Mouse (Mus musculus) brain, embryonic 14.5 days (tissue): Measurements from ENCODE around the gene Man2c1. TPM values are rescaled to one million over a fixed set of nuclear protein-coding genes. Genes with fewer than 3 reads are reported as not detected.

Source experiments
- DNase-seq: peaks from one replicate; pipeline ENCODE4 v3.0.0-alpha.2; 2011; ENCODE audit warnings: low read depth
- CTCF ChIP-seq: fragments of 200-500 bp; IDR thresholded peaks from 2 replicates; pipeline ENCODE4 v1.5.1; 2012; ENCODE audit warnings: inconsistent platforms, mild to moderate bottlenecking, moderate library complexity, borderline replicate concordance; ENCODE audit not compliant: insufficient read depth, insufficient read length; ENCODE audit errors: extremely low read depth
- POLR2A ChIP-seq: fragments of 200-500 bp; IDR thresholded peaks from 2 replicates; pipeline ENCODE4 v1.6.1; 2012; ENCODE audit warnings: mild to moderate bottlenecking, inconsistent platforms, borderline replicate concordance; ENCODE audit not compliant: poor library complexity, insufficient read depth, insufficient read length, severe bottlenecking; ENCODE audit errors: extremely low read depth
- polyA plus RNA-seq: library from polyadenylated mRNA; depleted of rRNA; stranded (reverse); fragments of >200 nt; gene quantifications from 2 replicates; pipeline ENCODE4 v1.2.3, GENCODE M21; 2012; rRNA removed

The Man2c1 gene
- polyA plus RNA-seq = 204 and 254 TPM in 2 replicates

DNA sequence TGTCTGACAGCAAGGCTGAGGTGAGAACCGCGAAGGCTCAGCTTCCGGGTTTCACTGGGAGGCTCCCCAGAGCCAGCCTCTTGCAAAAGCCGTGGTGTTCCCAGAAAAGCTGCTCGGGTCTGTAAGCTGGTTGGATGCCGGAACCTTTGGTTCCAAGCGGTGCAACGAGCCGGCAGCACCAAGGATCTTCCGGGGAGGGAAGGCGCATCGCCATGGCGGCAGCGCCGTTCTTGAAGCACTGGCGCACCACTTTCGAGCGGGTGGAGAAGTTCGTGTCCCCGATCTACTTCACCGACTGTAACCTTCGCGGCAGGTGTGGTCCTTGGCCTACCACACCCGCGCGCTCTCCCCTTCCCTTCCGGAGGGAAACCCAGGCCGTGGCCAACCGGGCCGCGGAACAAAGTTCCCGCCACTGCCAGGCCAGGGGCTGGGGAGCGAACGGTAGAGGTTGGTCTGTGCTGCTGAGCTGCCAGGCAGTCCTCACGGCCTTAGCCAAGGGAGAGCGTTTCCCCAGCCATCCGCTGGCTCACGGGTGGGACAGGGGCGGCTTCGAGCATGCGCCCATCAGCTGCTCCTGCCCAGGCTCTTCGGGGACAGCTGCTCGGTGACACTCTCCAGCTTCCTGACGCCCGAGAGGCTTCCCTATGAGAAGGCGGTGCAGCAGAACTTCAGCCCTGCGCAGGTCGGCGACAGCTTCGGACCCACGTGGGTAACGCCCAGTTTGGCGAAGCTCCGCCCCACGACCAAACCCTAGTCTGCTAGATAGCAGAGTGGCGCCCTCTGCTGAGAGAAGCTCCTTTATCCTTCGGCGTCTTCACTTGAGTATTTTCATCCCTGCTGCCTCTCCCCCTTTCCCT lies at the start of gene Man2c1:
Gene Man2c1, plus strand, starts transcription at position 114 of the 857 bp plus-strand sequence.
- peak; percentile 70; the same call in 1 of the 2 replicates for TF ChIP-seq POLR2A
- TF ChIP-seq CTCF = peak; percentile 71
- peak; percentile 98 for DNase-seq

DNA sequence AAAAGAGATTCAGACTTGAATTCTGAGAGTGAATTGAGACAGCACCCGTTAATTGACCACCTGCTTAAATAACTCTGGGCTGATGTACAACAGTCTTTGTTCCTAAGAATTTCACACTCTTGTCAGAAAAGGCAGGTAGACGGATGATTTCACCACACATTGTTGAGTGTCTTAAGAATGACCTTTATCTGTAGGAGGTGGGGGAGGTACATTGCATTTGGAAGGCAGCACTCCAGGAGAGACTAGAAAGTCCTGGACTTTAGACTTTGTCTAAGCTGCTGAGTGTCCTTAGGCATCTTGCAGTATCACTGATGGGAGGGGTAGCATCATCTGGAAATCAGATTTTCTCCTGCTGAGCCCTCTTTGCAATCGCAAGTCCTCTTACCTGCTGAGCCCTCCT lies 48.3 kb upstream of the Man2c1 start:
- TF ChIP-seq POLR2A (no peak), CTCF (no peak)
- no peak for DNase-seq

DNA sequence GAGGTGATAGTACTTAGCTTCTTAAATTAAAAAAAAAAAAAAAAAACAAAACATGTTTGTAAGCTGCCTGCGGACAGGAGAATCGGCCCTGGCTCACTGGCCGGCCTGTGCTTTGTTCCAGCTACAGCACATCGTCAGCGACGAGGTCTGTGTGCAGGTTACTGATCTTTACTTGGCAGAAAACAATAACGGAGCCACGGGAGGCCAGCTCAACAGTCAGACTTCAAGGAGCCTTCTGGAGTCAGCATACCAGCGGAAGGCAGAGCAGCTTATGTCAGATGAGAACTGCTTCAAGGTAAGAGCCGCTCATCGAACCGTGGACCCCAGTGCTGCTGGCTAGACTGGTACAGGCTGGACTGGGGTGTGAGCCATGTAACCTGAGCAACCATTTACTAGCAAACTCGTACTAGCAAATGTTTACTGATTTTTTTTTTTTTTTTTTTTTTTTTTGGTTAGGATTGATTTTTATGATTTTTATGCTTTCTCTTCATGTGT lies 13.2 kb upstream of the Man2c1 start:
- TF ChIP-seq POLR2A = no peak
- no peak for TF ChIP-seq CTCF

DNA sequence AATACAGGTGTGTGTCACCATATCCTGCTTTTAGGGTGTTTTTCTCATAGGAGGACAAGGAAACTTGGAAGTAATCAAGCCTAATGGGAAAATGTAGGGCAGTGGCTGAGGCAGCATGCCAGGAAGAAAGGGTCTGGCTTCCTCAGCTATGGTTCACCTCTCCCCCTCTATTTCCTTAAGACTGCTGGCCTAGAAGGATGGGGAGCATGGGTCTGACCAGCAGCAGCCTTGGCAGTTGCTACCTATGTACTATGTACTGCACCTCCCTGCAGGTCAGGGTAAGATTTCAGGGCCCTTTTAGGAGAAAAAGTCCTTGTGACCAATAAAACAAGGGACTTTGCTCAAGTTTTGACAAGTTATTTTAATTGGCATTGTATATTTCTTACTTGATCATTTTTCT lies 849 bp upstream of the Man2c1 start:
- no peak for TF ChIP-seq POLR2A
- no peak for TF ChIP-seq CTCF

More for the DNA sequence above, 13.2 kb upstream of the Man2c1 start:
- DNase-seq = no peak

DNA sequence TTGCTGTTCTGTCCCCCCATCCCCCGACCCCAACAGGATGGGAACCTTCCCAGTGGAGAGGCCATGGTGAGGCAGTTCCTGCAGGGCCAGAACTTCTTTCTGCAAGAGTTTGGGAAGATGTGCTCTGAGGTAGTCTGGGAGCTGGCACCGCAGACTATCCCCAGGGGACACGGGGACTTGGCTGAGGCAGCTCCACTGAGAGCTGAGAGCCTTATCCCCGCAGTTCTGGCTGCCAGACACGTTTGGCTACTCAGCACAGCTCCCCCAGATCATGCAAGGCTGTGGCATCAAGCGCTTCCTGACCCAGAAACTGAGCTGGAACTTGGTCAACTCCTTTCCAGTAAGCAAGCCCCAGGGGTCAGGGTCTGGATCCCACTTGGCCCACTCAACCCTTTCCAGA lies 6.8 kb downstream of the Man2c1 start:
- no peak for TF ChIP-seq POLR2A
- TF ChIP-seq CTCF = no peak
- no peak for DNase-seq

More for the DNA sequence above, 849 bp upstream of the Man2c1 start:
- no peak for DNase-seq

DNA sequence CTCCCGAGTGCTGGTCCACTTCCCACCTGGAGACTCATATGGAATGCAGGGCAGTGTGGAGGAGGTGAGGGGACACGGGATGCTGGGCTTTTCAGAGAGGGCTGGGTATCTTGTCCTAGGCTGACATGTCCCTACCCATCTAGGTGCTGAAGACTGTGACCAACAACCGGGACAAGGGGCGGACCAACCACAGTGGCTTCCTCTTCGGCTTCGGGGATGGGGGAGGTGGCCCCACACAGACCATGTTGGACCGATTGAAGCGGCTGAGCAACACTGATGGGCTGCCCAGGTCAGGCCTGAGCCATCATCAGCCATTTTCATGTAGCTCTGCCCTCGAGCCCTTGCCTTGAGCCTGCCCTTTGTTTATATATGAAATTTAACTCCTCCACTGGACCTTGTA lies 7.3 kb downstream of the Man2c1 start:
- TF ChIP-seq CTCF (no peak), POLR2A (no peak)
- no peak for DNase-seq

DNA sequence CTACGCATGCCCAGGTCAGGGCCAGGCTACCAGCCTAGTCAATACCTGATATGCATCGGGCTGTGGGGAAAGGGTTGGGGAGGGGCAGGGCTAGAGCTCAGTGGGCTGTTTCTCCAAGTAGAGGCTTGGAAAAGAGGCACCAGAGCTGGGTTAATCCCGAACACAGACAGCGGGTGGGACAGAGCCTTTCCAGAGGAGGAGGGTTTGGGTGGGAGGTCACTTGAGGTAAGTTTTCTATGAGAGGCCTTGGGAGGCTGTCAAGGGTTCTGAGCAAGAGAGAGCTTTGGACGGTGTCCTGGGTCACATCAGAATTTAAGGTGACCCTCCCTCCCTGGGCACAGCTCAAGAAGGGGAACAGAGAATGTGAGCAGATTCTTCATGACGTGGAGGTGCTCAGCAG lies 8.0 kb downstream of the Man2c1 start:
- TF ChIP-seq POLR2A (no peak), CTCF (no peak)
- DNase-seq = no peak

DNA sequence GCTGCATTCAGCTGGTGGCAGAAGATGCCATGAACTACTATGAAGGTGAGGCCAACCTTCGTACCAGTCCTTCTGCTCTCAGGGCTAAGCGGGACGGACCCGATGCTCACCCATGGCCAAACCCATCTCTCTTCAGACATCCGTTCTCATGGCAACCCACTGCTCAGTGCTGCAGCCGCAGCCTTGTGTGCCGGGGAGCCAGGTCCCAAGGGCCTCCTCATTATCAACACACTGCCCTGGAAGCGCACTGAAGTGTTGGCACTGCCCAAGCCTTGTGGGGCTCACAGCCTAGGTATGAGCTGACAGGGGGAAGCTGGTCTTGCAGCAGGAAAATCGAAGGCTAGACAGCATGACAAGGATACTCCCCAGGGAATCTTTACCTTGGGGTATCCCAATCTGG lies 8.6 kb downstream of the Man2c1 start:
- no peak for DNase-seq
- TF ChIP-seq CTCF = no peak
- no peak for TF ChIP-seq POLR2A

DNA sequence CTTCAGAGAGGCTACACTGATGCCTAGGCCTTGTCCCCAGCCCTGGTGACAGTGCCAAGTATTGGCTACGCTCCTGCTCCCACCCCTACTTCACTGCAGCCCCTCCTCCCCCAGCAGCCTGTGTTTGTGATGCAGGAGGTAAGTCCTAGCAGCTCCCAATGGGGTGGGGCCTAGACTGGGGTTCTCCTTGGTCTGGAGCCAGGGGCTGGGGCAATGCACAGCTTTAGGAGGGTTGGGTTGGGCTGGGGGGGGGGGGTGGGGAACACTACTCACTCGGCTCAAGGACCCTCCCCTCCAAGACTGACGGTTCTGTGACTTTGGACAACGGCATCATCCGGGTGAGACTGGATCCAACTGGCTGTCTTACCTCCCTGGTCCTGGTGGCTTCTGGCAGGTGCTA lies 9.1 kb downstream of the Man2c1 start:
- DNase-seq = no peak
- TF ChIP-seq POLR2A (no peak), CTCF (no peak)

DNA sequence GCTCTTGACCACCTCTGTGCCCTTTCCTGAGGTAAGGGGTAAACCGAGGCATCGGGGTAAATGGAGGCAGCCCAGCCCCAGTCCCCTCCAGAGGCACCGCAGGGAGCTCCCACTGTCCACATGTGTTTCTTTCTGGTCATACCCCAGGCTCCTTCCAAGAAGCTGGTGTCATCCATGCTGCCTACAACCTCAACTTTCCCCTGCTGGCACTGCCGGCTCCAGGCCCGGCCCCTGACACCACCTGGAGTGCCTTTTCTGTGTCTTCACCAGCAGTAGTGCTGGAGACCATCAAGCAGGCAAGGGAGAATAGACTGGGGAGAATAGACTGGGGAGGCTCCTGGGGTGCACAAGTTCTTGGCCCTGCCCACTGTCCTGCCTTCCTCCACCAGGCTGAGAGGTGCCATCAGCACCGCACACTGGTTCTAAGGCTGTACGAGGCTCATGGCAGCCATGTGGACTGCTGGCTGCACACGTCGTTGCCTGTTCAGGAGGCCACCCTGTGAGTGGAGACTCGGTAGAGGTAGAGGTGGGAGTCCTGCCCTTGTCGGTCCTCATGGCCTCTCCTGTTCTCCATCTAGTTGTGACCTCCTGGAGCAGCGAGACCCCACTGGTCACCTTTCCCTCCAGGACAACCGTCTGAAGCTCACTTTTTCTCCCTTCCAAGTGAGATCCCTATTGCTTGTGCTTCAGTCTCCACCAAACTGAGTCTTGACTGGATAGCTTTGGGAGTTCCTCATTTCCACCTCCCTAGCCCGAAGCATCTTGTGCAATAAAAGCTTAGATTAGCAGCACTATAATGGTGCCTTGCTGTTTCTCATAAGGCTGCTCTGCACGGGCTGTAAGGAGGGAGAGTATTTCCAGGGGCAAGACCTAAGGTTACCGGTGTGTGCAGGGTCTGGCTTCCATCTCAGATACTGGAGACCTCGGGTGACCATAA lies 11.2 kb downstream of the Man2c1 start:
- DNase-seq = no peak
- TF ChIP-seq CTCF (no peak), POLR2A (no peak)

DNA sequence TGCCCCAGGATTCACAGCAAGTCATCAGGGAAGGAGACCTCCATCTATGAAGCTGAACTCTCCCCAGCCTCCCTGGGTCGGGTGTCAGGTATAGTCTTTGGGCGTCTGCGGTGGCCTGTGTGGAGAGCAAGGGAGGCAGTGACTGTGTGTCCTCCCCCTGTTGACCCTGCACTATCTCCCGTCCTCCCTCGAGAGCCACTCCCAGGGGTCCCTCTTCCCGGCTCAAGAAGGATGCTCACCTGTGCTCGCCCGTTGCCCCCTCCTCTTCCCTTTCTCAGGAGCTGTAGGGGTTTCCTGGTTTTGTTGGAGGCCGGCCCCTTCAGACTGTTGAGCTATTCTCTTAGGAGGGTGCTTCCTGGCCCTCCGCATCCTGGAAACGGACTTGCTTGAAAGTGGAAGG lies 12.7 kb downstream of the Man2c1 start:
- no peak for TF ChIP-seq POLR2A
- no peak for TF ChIP-seq CTCF
- DNase-seq = no peak
